Mouse (Mus musculus): ENCODE results near the gene Tbc1d9. TPM values are rescaled to one million over a fixed set of nuclear protein-coding genes. Genes with fewer than 3 reads are reported as not detected.
A peak's percentile ranks its signal among the peaks of the same experiment; 100 is the strongest.

Gene Tbc1d9
- polyA plus RNA-seq, 1 experiment from 2014 or later, result 16.4 TPM

DNA sequence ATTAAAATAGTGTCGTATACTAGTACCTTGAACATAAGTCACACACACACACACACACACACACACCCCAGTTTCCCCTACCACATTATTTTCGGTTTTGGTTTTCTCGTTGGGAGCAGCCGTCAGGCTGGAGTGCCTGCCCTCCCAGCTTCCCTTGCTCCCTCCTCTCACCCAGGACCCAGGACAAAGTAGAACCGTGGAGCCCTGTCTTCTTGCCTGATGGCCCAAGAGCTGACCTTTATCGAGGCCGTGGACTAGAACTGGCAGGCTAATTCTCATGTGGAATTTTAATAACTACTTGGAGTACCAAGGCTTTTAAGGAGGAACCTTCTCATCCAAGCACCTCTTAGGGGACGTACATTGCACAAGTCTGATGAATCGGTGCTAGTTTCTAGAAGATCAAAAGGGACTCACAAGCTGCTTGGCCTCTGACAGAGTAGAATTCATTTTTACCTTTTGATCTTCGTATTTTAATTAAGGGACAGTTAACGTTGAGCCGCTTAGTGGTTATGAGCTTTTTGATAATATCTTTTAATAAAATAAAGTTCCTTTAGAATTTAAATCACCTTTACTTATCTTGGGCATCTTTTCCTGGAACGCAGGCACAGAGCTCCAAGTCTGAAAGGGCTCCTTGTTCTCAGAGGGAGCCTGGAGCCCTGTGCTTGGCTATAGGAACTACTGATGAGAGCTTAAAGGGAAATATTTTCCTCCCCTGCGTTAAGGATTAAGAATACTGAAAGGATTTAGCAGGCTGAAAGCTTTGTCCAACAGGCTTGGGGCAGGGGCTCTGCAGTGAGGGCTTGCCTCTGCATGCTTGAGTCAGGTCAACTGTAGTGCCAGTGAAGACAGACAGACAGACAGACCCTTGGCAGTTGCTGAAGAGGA is 86.5 kb downstream of the Tbc1d9 start:
- Histone ChIP-seq H3K9ac (no peak overlapping the region), H3K4me2 (no peak overlapping the region), H3K4me3 (no peak overlapping the region), H3K9me3 (no peaks in the 10 kb centered on the region), H3K4me1 (replicated peaks) (no peaks in the 10 kb centered on the region), H3K27ac (no peak overlapping the region), H3K27me3 (no peaks in the 10 kb centered on the region), H3K36me3 (peaks cover 61% of the 10 kb centered on the region)
- no peak for ATAC-seq (ENCODE audit: low FRiP score)
- WGBS, result 84% methylated on average over 14 of the region's 14 CpGs

DNA sequence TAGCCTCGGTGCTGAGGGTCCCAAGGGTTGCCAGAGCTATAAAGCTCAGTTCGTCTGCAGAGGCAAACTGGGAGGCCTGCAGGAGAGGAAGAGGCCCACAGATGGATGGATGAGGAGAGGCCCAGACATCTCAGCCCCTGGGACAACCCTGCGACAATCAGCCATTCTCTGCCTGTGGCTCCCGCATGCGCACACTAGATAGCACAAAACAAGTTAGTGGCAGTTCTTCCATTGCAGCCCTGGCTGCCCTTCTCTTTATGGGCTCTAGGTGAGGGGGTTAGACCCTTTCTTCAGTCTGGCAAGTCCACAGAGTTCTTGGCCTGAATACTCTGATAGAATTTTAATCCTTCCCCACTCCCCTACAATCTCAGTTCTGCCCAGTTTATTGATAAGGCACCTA is 87.6 kb downstream of the Tbc1d9 start:
- no peak overlapping the region for H3K27ac ChIP-seq
- no peaks in the 10 kb centered on the region for H3K9me3 ChIP-seq
- no peak for ATAC-seq (ENCODE audit: low FRiP score)

DNA sequence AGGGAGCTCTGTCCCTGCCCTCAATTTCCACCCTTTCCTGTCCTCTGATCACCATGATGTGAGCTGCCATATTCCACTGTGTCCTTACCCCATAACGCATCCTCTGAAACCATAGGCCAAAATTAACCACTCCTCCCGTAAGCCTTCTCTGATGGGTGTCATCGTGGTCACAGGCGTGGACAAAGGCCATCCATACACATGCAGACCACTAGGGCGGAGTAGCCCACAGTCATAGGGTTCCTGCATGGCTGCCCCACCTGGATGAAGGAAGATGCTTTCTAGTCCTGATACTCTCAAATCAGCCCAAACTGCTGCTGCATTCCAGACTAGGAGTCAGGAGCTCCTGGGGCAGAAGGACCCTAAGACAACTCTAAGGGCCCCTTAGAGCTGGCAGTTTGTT is 92.5 kb downstream of the Tbc1d9 start:
- Histone ChIP-seq H3K36me3 (peaks cover 81% of the 10 kb centered on the region), H3K9ac (no peak overlapping the region)

More for the DNA sequence above, 87.6 kb downstream of the Tbc1d9 start:
- Histone ChIP-seq H3K27me3 (no peaks in the 10 kb centered on the region), H3K36me3 (peaks cover 73% of the 10 kb centered on the region), H3K4me1 (replicated peaks) (no peaks in the 10 kb centered on the region), H3K4me2 (no peak overlapping the region), H3K9ac (no peak overlapping the region), H3K4me3 (no peak overlapping the region)
- 85% methylated on average over 5 of the region's 5 CpGs for WGBS

GRCm38 (mm10) chr8:83260418-83261215 is 95.5 kb downstream of the Tbc1d9 start:
- H3K4me3 ChIP-seq, result no peak overlapping the region
- 75% methylated on average over 16 of the region's 16 CpGs for WGBS
- no peak overlapping the region for H3K9ac ChIP-seq
- peak; percentile 88 for ATAC-seq (ENCODE audit: low FRiP score)
- H3K36me3 ChIP-seq, result peaks cover 74% of the 10 kb centered on the region
- H3K27me3 ChIP-seq, result no peaks in the 10 kb centered on the region
- no peaks in the 10 kb centered on the region for H3K4me1 ChIP-seq (replicated peaks)
- H3K4me2 ChIP-seq, result no peak overlapping the region
- H3K27ac ChIP-seq, result no peak overlapping the region
- no peaks in the 10 kb centered on the region for H3K9me3 ChIP-seq

More for the DNA sequence above, 92.5 kb downstream of the Tbc1d9 start:
- Histone ChIP-seq H3K4me1 (replicated peaks) (no peaks in the 10 kb centered on the region), H3K4me2 (no peak overlapping the region), H3K9me3 (no peaks in the 10 kb centered on the region), H3K4me3 (no peak overlapping the region), H3K27ac (no peak overlapping the region), H3K27me3 (no peaks in the 10 kb centered on the region)
- no peak for ATAC-seq (ENCODE audit: low FRiP score)
- WGBS, result 96% methylated on average over 5 of the region's 5 CpGs

GRCm38 (mm10) chr8:83271172-83271571 is 106.0 kb downstream of the Tbc1d9 start:
- Histone ChIP-seq H3K4me1 (replicated peaks) (no peaks in the 10 kb centered on the region), H3K27ac (no peak overlapping the region), H3K36me3 (peaks cover 58% of the 10 kb centered on the region), H3K27me3 (no peaks in the 10 kb centered on the region), H3K4me2 (no peak overlapping the region), H3K9ac (no peak overlapping the region), H3K4me3 (no peak overlapping the region), H3K9me3 (no peaks in the 10 kb centered on the region)
- WGBS, result 95% methylated on average over 14 of the region's 14 CpGs
- ATAC-seq (ENCODE audit: low FRiP score), result no peak

DNA sequence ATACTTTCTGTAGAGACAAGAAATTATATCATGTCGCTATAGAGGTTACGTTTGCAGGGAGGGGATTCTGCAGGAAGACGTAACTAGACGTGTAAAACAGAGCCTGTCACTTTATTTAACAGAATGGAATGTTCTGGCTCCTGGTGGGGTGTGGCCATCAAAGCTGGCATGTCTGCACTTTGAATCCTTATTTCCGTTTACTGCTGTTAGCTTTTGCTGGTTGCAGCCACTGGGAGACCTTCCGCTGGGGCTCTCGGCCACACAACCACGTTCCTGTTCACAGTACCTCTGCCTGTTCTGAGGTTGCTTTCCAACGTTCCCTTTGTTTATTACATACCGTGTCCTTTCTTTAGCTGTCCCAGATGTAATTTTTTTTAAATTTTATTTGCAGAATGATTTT is 107.3 kb downstream of the Tbc1d9 start:
- H3K9ac ChIP-seq, result no peak overlapping the region
- H3K27ac ChIP-seq, result no peak overlapping the region
- no peak overlapping the region for H3K4me2 ChIP-seq
- H3K9me3 ChIP-seq, result no peaks in the 10 kb centered on the region
- no peaks in the 10 kb centered on the region for H3K27me3 ChIP-seq
- 87% methylated on average over 10 of the region's 10 CpGs for WGBS
- no peak for ATAC-seq (ENCODE audit: low FRiP score)
- peaks cover 46% of the 10 kb centered on the region for H3K36me3 ChIP-seq
- no peaks in the 10 kb centered on the region for H3K4me1 ChIP-seq (replicated peaks)
- no peak overlapping the region for H3K4me3 ChIP-seq

- no peak for ATAC-seq (ENCODE audit: low FRiP score)
- peaks cover 28% of the 10 kb centered on the region for H3K36me3 ChIP-seq
- 73% methylated on average over 11 of the region's 11 CpGs for WGBS
These were observed 109.3 kb downstream of the Tbc1d9 start for GRCm38 (mm10) chr8:83274470-83274869.

DNA sequence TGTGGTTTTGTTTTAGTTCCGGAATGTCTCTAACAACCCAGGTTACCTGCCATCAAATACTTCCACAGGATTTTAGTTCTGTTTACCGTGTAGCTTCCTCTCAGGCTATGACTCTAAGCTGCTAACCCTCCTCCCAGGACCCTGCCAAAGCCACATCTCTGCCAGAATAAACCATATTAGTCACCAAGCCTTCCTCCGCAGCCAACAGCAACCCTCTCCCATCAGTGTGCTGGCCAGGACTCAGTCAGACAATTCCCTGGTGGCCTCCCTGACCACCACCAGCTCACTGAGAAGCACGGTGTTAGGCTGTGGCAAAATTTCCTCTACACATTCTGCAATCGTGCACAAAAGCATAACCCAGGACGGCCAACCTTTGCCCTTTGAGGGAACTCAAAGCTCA is 113.3 kb downstream of the Tbc1d9 start:
- no peak overlapping the region for H3K27ac ChIP-seq
- H3K9ac ChIP-seq, result no peak overlapping the region
- H3K9me3 ChIP-seq, result no peaks in the 10 kb centered on the region
- H3K36me3 ChIP-seq, result peaks cover 8% of the 10 kb centered on the region
- no peaks in the 10 kb centered on the region for H3K4me1 ChIP-seq (replicated peaks)
- ATAC-seq (ENCODE audit: low FRiP score), result no peak
- H3K27me3 ChIP-seq, result no peaks in the 10 kb centered on the region
- WGBS, result 91% methylated on average over 6 of the region's 6 CpGs
- H3K4me2 ChIP-seq, result no peak overlapping the region
- no peak overlapping the region for H3K4me3 ChIP-seq

More at GRCm38 (mm10) chr8:83274470-83274869, 109.3 kb downstream of the Tbc1d9 start:
- H3K27me3 ChIP-seq, result no peaks in the 10 kb centered on the region
- no peaks in the 10 kb centered on the region for H3K9me3 ChIP-seq
- H3K4me1 ChIP-seq (replicated peaks), result no peaks in the 10 kb centered on the region
- no peak overlapping the region for H3K4me2 ChIP-seq
- no peak overlapping the region for H3K9ac ChIP-seq
- H3K27ac ChIP-seq, result no peak overlapping the region
- no peak overlapping the region for H3K4me3 ChIP-seq

- no peak overlapping the region for H3K4me3 ChIP-seq
- 81% methylated on average over 8 of the region's 8 CpGs for WGBS
- H3K9ac ChIP-seq, result no peak overlapping the region
- no peak overlapping the region for H3K27ac ChIP-seq
- no peak overlapping the region for H3K4me2 ChIP-seq
- H3K4me1 ChIP-seq (replicated peaks), result peaks cover 7% of the 10 kb centered on the region
- H3K9me3 ChIP-seq, result no peaks in the 10 kb centered on the region
- H3K27me3 ChIP-seq, result peaks cover 17% of the 10 kb centered on the region
- no peak for ATAC-seq (ENCODE audit: low FRiP score)
- peaks cover 3% of the 10 kb centered on the region for H3K36me3 ChIP-seq
These were observed 120.2 kb downstream of the Tbc1d9 start for GRCm38 (mm10) chr8:83285391-83285790.

DNA sequence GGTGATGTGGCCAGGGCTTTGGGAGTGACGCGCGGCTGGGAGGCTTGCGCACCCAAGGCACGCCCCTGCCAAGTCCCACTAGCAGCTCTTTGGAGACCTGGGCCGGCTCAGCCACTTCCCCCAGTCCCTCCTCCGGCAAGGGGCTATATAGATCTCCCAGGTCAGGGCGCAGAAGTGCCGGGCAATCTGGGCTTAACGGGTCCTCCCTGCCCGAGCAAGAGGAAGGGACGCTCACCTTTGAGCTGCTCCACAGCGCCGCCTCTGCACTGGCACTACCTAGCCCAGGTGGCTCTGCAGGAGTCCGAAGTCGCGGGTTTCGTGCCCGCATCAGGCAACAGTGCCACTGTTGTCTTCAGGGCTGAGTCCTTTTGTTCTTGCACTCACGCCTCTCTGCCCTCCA is 125.0 kb downstream of the Tbc1d9 start, which contains the start of gene Ucp1:
Gene Ucp1 (plus strand): TSS at position 177 of the 400 bp plus-strand sequence.
- Histone ChIP-seq H3K4me1 (replicated peaks) (peaks cover 8% of the 10 kb centered on the region), H3K27ac (no peak within 1 kb of the TSS), H3K36me3 (no peaks in the 10 kb centered on the region; the same call in 1 of the 2 replicates), H3K9ac (no peak within 1 kb of the TSS), H3K9me3 (no peaks in the 10 kb centered on the region), H3K4me3 (peak within 1 kb of the TSS; percentile 13; the same call in 1 of the 2 replicates), H3K4me2 (peak within 1 kb of the TSS; percentile 51), H3K27me3 (peaks cover 28% of the 10 kb centered on the region)
- ATAC-seq (ENCODE audit: low FRiP score), result peak; percentile 46; the same call in 1 of the 2 replicates
- 6% methylated on average over 20 of the region's 20 CpGs for WGBS

- Histone ChIP-seq H3K36me3 (no peaks in the 10 kb centered on the region), H3K9ac (no peak overlapping the region), H3K4me3 (no peak overlapping the region), H3K9me3 (no peaks in the 10 kb centered on the region), H3K4me2 (no peak overlapping the region), H3K27ac (no peak overlapping the region), H3K27me3 (no peaks in the 10 kb centered on the region), H3K4me1 (replicated peaks) (no peaks in the 10 kb centered on the region)
- 88% methylated on average over 4 of the region's 4 CpGs for WGBS
- no peak for ATAC-seq (ENCODE audit: low FRiP score)
These were observed 132.2 kb downstream of the Tbc1d9 start for GRCm38 (mm10) chr8:83297375-83297774.

GRCm38 (mm10) chr8:83300135-83300534 is 135.0 kb downstream of the Tbc1d9 start:
- Histone ChIP-seq H3K9ac (no peak overlapping the region), H3K9me3 (no peaks in the 10 kb centered on the region), H3K27me3 (no peaks in the 10 kb centered on the region), H3K27ac (no peak overlapping the region), H3K4me3 (no peak overlapping the region), H3K36me3 (no peaks in the 10 kb centered on the region), H3K4me1 (replicated peaks) (no peaks in the 10 kb centered on the region), H3K4me2 (no peak overlapping the region)
- no peak for ATAC-seq (ENCODE audit: low FRiP score)
- 74% methylated on average over 1 of the region's 1 CpGs for whole genome bisulfite sequencing
